Mouse (Mus musculus): Measurements from ENCODE around the gene Gm33543. TPM values are rescaled to one million over a fixed set of nuclear protein-coding genes. Genes with fewer than 3 reads are reported as not detected.

Gm33543 gene
- not detected for total RNA-seq (2021)

DNA sequence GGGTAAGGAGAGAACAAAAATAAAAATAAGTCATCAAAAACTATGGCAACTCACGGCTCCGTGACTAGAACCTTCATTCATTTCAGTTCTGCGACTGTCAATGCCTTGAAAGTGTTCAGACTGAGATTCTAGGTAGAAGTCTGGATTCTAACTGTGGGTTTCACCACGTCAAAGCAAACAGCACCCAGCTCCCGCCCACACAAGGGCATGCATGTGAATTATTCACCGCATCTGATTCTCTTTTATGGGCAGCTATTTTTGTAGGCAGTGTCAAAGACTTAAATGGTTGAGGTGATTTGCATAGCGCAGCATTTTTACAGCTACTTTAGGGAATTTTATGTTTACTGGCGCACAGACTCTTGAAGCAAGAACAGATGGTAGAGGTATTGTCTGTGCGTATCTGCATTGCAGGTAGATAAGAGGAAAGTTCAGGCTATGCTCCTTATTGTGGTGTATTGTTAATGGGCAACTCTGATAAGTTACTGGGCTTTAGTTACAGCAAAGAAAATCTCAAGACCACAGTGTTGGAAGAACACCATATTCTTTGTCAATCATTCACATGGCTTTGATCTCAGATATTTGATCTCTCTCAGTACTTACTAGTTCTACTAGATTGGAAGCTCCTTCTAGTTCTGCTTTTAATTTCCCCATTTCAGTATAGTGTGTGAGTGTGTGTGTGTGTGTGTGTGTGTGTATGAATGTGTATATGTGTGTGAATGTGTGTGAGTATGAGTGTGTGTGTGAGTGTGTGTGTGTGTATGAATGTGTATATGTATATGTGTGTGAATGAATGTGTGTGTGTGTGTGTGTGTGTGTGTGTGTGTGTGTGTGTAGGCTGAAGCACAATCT, at the start of gene Gm33543:
Gene Gm33543 (minus strand): TSS at position 142 of the 849 bp plus-strand sequence.
- intact Hi-C loops (cut with DNase I): no loop called here
- no peak for DNase-seq (ENCODE audit: low spot score in 2 of 2)

DNA sequence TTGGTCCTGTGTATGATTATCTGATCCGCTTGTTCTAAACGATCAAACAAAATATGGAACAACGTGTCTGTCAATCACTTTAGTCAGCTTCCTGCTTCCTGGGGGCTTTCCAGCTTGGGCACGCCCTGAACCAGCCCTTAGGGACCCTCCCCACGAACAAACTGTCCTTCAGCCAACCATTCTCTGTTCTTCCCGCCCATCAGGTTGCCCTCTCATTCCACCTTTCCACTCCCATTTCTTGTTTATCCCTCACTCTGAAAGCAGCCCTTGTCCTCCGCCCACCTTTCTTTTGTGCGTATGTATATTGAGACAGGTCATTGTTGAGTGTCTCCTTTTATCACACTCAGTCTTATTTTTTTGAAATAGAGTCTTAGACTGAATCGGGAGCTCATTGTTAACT, 49.4 kb upstream of the Gm33543 start:
- DNase-seq (ENCODE audit: low spot score in 2 of 2): no peak
- intact Hi-C loops (cut with DNase I): no loop called here

- intact Hi-C loops (cut with DNase I): no loop called here
- DNase-seq (ENCODE audit: low spot score in 2 of 2): no peak
Observed at GRCm38 (mm10) chr10:95891214-95891960, 48.7 kb upstream of the Gm33543 start.

- intact Hi-C loops (cut with DNase I): no loop called here
- no peak for DNase-seq (ENCODE audit: low spot score in 2 of 2)
Observed at GRCm38 (mm10) chr10:95883761-95884517, 41.2 kb upstream of the Gm33543 start.

- intact Hi-C loops (cut with DNase I): no loop called here
Observed at GRCm38 (mm10) chr10:95882036-95882435, 39.3 kb upstream of the Gm33543 start.

GRCm38 (mm10) chr10:95879983-95880934, 37.5 kb upstream of the Gm33543 start:
- DNase-seq (ENCODE audit: low spot score in 2 of 2): no peak
- intact Hi-C loops (cut with DNase I): no loop called here

More at GRCm38 (mm10) chr10:95882036-95882435, 39.3 kb upstream of the Gm33543 start:
- no peak for DNase-seq (ENCODE audit: low spot score in 2 of 2)

DNA sequence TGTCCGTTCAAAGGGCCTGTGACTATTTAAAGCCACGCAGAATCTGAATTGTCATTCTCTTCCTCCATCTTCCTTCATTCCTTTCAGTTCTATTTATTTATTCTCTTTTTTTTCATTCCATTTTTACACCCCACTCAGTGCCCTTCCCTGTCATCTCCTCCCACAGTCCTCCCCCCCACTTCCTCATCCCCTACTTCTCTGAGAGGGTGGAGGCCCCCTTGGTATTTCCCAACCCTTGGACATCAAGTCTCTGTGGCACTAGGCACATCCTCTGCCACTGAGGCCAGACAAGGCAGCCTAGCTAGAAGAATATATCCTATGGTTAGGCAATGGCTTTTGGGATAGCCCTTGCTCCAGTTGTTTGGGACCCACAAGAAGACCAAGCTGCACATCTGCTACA, 28.1 kb upstream of the Gm33543 start:
- intact Hi-C loops (cut with DNase I): no loop called here
- no peak for DNase-seq (ENCODE audit: low spot score in 2 of 2)

GRCm38 (mm10) chr10:95868348-95868747, 25.6 kb upstream of the Gm33543 start:
- no peak for DNase-seq (ENCODE audit: low spot score in 2 of 2)
- intact Hi-C loops (cut with DNase I): no loop called here

DNA sequence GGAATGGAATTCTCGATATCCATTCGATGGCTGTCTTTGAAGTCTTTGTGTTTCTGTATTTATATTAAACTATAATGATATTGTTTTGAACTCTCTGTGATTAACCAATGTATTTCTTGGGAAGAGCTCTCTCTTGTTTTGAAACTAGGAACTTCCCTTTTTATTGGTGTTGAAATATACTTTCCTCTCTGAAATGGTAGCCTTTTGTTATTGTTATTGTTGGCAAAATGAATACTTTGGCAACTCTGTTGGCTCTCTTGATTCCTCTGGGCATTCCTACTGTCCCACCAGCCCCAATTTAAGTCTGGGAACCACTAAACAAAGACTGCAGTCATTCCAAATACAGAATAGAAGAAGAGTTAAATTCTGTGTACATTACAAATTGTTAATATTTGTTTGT, 24.9 kb upstream of the Gm33543 start:
- no peak for DNase-seq (ENCODE audit: low spot score in 2 of 2)
- intact Hi-C loops (cut with DNase I): no loop called here

GRCm38 (mm10) chr10:95864349-95865124, 21.8 kb upstream of the Gm33543 start:
- no peak for DNase-seq (ENCODE audit: low spot score in 2 of 2)
- intact Hi-C loops (cut with DNase I): no loop called here

- intact Hi-C loops (cut with DNase I): no loop called here
- DNase-seq (ENCODE audit: low spot score in 2 of 2): no peak
Observed at GRCm38 (mm10) chr10:95862664-95863063, 19.9 kb upstream of the Gm33543 start.

DNA sequence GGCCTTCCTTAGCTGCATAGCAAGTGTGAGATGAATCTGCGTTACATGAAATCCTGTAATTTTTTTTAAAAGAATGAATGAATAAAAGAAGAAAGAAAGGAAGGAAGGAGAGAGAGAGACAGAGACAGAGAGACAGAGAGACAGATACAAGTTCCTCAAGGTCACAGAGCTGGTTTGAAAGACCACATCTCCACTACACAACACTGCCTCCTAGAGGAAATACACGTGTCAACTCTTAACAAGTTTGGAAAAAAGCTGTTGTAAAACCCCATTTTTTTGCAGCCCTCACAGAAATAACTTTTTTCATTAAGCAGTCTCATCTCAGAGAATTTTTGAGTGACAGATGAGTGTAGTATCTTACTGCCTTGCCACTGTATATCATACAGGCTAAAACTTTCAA, 15.4 kb upstream of the Gm33543 start:
- peak; percentile 16 to 58 for DNase-seq (ENCODE audit: low spot score in 2 of 2)
- intact Hi-C loops (cut with DNase I): loop anchor here (2.0 kb wide), 1 partner anchor 307 kb away; no protein-coding TSS in a partner anchor

DNA sequence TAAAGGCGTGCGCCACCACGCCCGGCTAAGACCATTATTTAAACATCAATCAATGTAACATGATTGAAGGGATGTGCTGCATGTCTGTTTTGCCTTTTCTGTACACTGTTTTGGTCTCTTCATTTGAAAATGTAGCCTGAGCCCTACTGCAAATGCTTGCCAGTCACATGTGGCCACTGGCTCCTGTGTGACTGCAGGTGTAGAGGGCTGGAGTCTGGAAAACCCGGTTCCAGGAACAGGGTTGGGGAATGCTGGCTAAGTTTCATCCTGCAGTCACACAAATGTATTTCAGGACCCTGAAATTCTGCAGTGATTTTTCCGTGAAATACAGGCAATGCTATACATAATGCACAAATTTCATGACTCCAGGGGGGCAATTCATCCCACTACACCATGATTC, 12.7 kb upstream of the Gm33543 start:
- DNase-seq (ENCODE audit: low spot score in 2 of 2): no peak
- intact Hi-C loops (cut with DNase I): no loop called here

DNA sequence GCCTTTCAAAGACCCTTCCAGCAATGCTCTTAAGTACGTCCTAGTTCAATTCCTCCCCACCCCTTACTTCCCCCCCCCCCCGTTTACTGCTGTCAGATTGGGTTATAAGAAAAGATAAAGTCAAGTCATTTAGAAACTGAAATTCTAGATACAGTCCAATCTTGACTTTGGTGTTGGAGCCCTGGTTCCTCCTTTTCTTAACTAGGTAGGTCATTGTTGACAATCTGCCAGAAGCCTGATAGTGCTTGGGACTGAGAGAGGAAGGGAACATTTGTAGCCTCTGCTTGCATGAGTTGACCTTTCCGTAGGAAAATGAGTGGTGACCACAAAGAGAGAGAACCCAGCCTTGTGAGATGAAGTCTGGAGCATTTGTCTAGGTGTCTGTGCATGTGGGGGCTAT, 7.8 kb upstream of the Gm33543 start:
- intact Hi-C loops (cut with DNase I): no loop called here
- no peak for DNase-seq (ENCODE audit: low spot score in 2 of 2)

GRCm38 (mm10) chr10:95846739-95847138, 4.0 kb upstream of the Gm33543 start:
- no peak for DNase-seq (ENCODE audit: low spot score in 2 of 2)
- intact Hi-C loops (cut with DNase I): no loop called here

DNA sequence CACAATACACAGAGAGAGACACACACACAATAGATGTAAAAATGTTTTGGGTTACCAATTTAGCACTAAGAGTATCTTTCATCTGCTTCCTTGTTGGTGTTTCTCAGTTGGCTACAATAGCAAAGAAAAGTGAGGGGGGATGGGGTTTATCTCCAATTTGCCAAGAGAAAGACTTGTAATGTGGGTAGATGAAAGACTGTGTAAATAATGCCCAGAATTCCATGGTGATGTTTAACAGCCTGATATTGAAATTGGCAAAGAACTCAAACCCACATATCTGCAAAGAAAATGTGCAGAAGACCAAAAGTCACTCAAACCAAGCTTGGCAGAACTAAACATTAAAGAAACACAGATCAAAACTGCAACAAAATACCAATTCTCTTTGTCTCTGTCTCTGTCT, 3.6 kb upstream of the Gm33543 start:
- intact Hi-C loops (cut with DNase I): no loop called here
- no peak for DNase-seq (ENCODE audit: low spot score in 2 of 2)

DNA sequence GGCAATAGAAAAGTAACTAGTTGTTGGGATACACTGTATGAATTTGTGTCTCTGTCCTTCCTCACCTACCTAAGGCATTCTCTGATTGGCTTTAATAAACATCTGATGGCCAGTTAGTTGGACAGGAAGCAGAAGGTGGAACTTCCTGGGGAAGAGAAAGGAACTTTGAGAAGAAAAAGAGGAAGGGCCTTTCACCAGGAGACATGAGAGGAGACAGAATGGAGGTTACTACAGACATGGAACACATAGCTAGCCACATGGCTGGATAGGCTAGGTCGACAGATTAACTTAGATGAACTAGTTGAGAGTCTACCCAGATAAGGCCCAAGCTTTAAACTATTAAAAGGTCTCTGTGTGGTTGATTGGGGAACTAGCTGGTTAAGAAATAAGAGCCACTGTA, 1.1 kb upstream of the Gm33543 start:
- no peak for DNase-seq (ENCODE audit: low spot score in 2 of 2)
- intact Hi-C loops (cut with DNase I): no loop called here

GRCm38 (mm10) chr10:95841241-95841640, 1.5 kb downstream of the Gm33543 start:
- intact Hi-C loops (cut with DNase I): no loop called here
- DNase-seq (ENCODE audit: low spot score in 2 of 2): no peak

Data from left cerebral cortex, postnatal 25 days (tissue).